Mouse (Mus musculus): ENCODE measurements around the gene Gm281.

DNA sequence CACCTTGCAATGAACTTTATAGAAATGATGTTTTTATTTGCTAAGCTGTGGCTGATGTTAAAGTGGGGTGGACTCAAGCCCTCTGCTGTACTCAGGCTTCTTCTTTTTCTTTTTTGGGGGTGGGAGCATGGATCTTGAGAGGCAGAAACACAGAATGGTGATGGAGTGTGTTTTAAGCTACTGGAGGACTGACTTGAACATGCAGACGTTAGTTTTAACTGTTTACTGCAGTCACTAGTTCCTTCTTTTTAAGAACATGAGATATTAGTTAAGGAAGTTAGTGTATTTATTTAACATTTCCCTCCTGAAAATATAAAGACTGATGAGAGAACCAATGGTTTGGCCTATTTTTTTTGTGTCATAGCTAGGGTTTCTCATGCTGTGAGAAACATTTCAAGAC, 49.2 kb upstream of the Gm281 start:
- TF ChIP-seq CTCF (IDR thresholded peaks at IDR 0.05; ENCODE audit: low read depth, low read length) (no peak), POLR2A (IDR thresholded peaks at IDR 0.05; ENCODE audit: borderline replicate concordance, low read depth, low read length) (no peak)

All from bone marrow macrophage, adult 2 months (primary cell).